8 mouse cellular contexts compared by ENCODE assay signal in the genomic region with DNA sequence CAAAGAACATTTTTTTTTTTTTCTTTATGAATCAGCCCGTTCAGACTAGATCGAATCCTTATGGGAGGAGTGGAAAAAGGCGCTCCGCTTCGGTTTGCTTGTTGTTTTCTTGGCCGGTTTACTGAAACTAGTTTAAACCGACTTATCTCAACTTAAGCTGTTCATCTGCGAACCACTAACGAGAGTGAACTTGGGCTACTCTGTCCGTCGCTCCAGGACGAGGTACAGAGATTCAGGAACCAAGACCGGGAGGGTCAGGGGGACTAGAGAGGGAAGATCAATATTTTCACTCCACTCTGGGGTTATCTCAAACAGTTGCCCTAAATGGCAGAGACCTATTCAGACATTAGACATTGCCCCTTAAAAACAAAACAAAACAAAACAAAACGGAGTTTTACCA. TPM values are rescaled to one million over a fixed set of nuclear protein-coding genes. Genes with fewer than 3 reads are reported as not detected.
DNase-seq lines count a peak whose midpoint lies in the region; ATAC-seq and TF ChIP-seq lines count a peak whose summit lies in the region.

No protein-coding gene starts in this region.

- H3K27ac ChIP-seq in heart, embryonic 16.5 days (ENCODE audit: low read length), result peak overlapping the region; percentile 99; the same call in 1 of the 2 replicates
- H3K27ac ChIP-seq in liver, embryonic 16.5 days (ENCODE audit: low read length), result peak overlapping the region; percentile 97

- no peaks in the 10 kb centered on the region for H3K27me3 ChIP-seq in heart, embryonic 16.5 days (ENCODE audit: control insufficient read depth, insufficient read depth, low read length)
- no peaks in the 10 kb centered on the region for H3K27me3 ChIP-seq in liver, embryonic 16.5 days (ENCODE audit: control insufficient read depth, insufficient read depth, low read depth, low read length)

- H3K9ac ChIP-seq in heart, embryonic 16.5 days (ENCODE audit: low read length), result peak overlapping the region; percentile 70
- peak overlapping the region; percentile 75 for H3K9ac ChIP-seq in liver, embryonic 16.5 days (ENCODE audit: low read depth, low read length)

- H3K9me3 ChIP-seq in heart, embryonic 16.5 days (replicated peaks; ENCODE audit: control insufficient read depth, low read length), result no peaks in the 10 kb centered on the region
- no peaks in the 10 kb centered on the region for H3K9me3 ChIP-seq in liver, embryonic 16.5 days (replicated peaks; ENCODE audit: control insufficient read depth, low read length)

- H3K4me3 ChIP-seq in lung, adult 2 months (replicated peaks; ENCODE audit: extremely low read depth, low read depth, low read length), result peak overlapping the region; percentile 57
- peak overlapping the region; percentile 87 for H3K4me3 ChIP-seq in heart, embryonic 16.5 days (ENCODE audit: low read length)
- H3K4me3 ChIP-seq in liver, embryonic 16.5 days (ENCODE audit: low read depth, low read length), result peak overlapping the region; percentile 69

- DNase-seq in lung, adult 2 months, result no peak
- DNase-seq in lung, postnatal 4 days, result no peak
- peak; percentile 17 for DNase-seq in c-Kit-positive CD71-negative TER-119-negative erythroid progenitor cells, embryonic 14.5 days (ENCODE audit: low read depth)
- no peak for DNase-seq in B cell, adult 2 months
- DNase-seq in adrenal gland, adult (ENCODE audit: inconsistent age in 2 of 2, low spot score in 1 of 2), result no peak
- DNase-seq in Muller cell, postnatal 12 days (ENCODE audit: inconsistent ontology term), result no peak

- no peak for TF ChIP-seq CTCF in lung, adult 2 months (IDR thresholded peaks at IDR 0.05; ENCODE audit: insufficient read depth, low read length)

- H3K4me2 ChIP-seq in heart, embryonic 16.5 days (ENCODE audit: low read depth, low read length), result peak overlapping the region; percentile 82
- peak overlapping the region; percentile 74 for H3K4me2 ChIP-seq in liver, embryonic 16.5 days (ENCODE audit: low read depth, low read length)

- no peak for ATAC-seq in heart, embryonic 16.5 days (replicated peaks; ENCODE audit: extremely low read depth, insufficient read depth, low FRiP score)
- peak; percentile 36 for ATAC-seq in liver, embryonic 16.5 days (ENCODE audit: low read depth)

- no peak for TF ChIP-seq POLR2A in lung, adult 2 months (IDR thresholded peaks at IDR 0.05; ENCODE audit: borderline replicate concordance, extremely low read depth, low read depth, low read length)

- under 1% methylated on average over 14 of the region's 14 CpGs for WGBS in lung, adult 2 months
- 3% methylated on average over 14 of the region's 14 CpGs for WGBS in heart, embryonic 16.5 days
- under 1% methylated on average over 14 of the region's 14 CpGs for WGBS in liver, embryonic 16.5 days (ENCODE audit: insufficient replicate concordance)

- H3K4me1 ChIP-seq in lung, adult 2 months (ENCODE audit: control insufficient read depth, insufficient read depth, low read length), result peaks cover 2% of the 10 kb centered on the region; the same call in 1 of the 2 replicates
- H3K4me1 ChIP-seq in heart, embryonic 16.5 days (ENCODE audit: control insufficient read depth, insufficient read depth, low read length), result peaks cover 6% of the 10 kb centered on the region
- H3K4me1 ChIP-seq in liver, embryonic 16.5 days (ENCODE audit: control insufficient read depth, low read depth, low read length), result peaks cover 3% of the 10 kb centered on the region

- peaks cover 9% of the 10 kb centered on the region for H3K36me3 ChIP-seq in heart, embryonic 16.5 days (ENCODE audit: control insufficient read depth, insufficient read depth)
- H3K36me3 ChIP-seq in liver, embryonic 16.5 days (ENCODE audit: control insufficient read depth, insufficient read depth), result peaks cover 6% of the 10 kb centered on the region

RNA-seq across cellular contexts. Expression of a gene that starts 0.5 kb away (rescaled TPM):
- polyA plus RNA-seq in lung, adult 2 months (2012; rRNA removed), result 9.9 and 12.9 TPM in 2 replicates
- 46.8 and 50.9 TPM in 2 replicates for polyA plus RNA-seq in heart, embryonic 16.5 days (2015; fragmentation: Nextera tagmentation; extraction: Ambion mirVana)
- polyA plus RNA-seq in liver, embryonic 16.5 days (2015; fragmentation: Nextera tagmentation; extraction: Ambion mirVana), result 33.0 and 33.5 TPM in 2 replicates

RNA-seq across cellular contexts. Expression of a gene that starts 0.9 kb away (rescaled TPM):
- 0.42 and 0.47 TPM in 2 replicates for polyA plus RNA-seq in lung, adult 2 months (2012; rRNA removed)
- 15.9 and 20.1 TPM in 2 replicates for polyA plus RNA-seq in heart, embryonic 16.5 days (2015; fragmentation: Nextera tagmentation; extraction: Ambion mirVana)
- 21.1 and 23.8 TPM in 2 replicates for polyA plus RNA-seq in liver, embryonic 16.5 days (2015; fragmentation: Nextera tagmentation; extraction: Ambion mirVana)

RNA-seq across cellular contexts. Expression of a gene that starts 19.8 kb away (rescaled TPM):
- not detected in 2 replicates for polyA plus RNA-seq in lung, adult 2 months (2012; rRNA removed)
- polyA plus RNA-seq in heart, embryonic 16.5 days (2015; fragmentation: Nextera tagmentation; extraction: Ambion mirVana), result not detected in 2 replicates
- polyA plus RNA-seq in liver, embryonic 16.5 days (2015; fragmentation: Nextera tagmentation; extraction: Ambion mirVana), result not detected in 2 replicates

RNA-seq across cellular contexts. Expression of a gene that starts 53.6 kb away (rescaled TPM):
- polyA plus RNA-seq in lung, adult 2 months (2012; rRNA removed), result 3.0 and 4.4 TPM in 2 replicates
- 1.3 and 1.8 TPM in 2 replicates for polyA plus RNA-seq in heart, embryonic 16.5 days (2015; fragmentation: Nextera tagmentation; extraction: Ambion mirVana)
- polyA plus RNA-seq in liver, embryonic 16.5 days (2015; fragmentation: Nextera tagmentation; extraction: Ambion mirVana), result 0.08 and 0.30 TPM in 2 replicates

Comparison
In these comparisons a context has a peak if more than half of its experiments do, and no peak if none do; other contexts are left out.
1. RNA of a gene that starts 0.9 kb away (polyA plus RNA-seq): 21.1 to 23.8 TPM in liver, embryonic 16.5 days and 15.9 to 20.1 TPM in heart, embryonic 16.5 days; 0.42 to 0.47 TPM in lung, adult 2 months; every median in the first group is over 10 times any median in the second.
2. Peak in every context shown above with its lines, with median percentiles within 50 percentile points of each other: H3K4me3 ChIP-seq.